Mouse (Mus musculus) MEL (cell line): ENCODE data around the gene Arid4b. TPM values are rescaled to one million over a fixed set of nuclear protein-coding genes. Genes with fewer than 3 reads are reported as not detected.
A peak's percentile ranks its signal among the peaks of the same experiment; 100 is the strongest.

Experiments
- DNase-seq: peaks from one replicate; pipeline ENCODE4 v3.0.0; 2011; ENCODE audit warnings: low read depth, low spot score
- H3K27ac ChIP-seq: 2 replicates; pipeline ENCODE4 v1.5.1; 2012; ENCODE audit warnings: low read depth, mild to moderate bottlenecking, control low read depth, low read length, moderate library complexity; ENCODE audit not compliant: control insufficient read depth
- H3K27me3 ChIP-seq, 2 experiments: fragments of 150-350 bp in 1 of 2; sonication (generic) in 1 of 2; 2 replicates each; pipeline ENCODE4 v1.6.1; 2012; ENCODE audit warnings: low read length in 2 of 2, mild to moderate bottlenecking in 2 of 2, improper control_type of control experiment in 1 of 2, moderate library complexity in 1 of 2; ENCODE audit not compliant: insufficient read depth in 2 of 2, control insufficient read depth in 1 of 2
- H3K36me3 ChIP-seq, 2 experiments: 2 replicates each; pipeline ENCODE4 v1.6.1; 2012 to 2014; ENCODE audit warnings: low read length in 2 of 2, improper control_type of control experiment in 1 of 2, inconsistent platforms in 1 of 2, mild to moderate bottlenecking in 1 of 2; ENCODE audit not compliant: insufficient read depth in 2 of 2, control insufficient read depth in 1 of 2
- H3K4me1 ChIP-seq, 2 experiments: fragments of 150-350 bp in 1 of 2; sonication (generic) in 1 of 2; 2 replicates each; pipeline ENCODE4 v1.6.1; 2012; ENCODE audit warnings: low read length in 2 of 2, improper control_type of control experiment in 1 of 2, mild to moderate bottlenecking in 1 of 2; ENCODE audit not compliant: insufficient read depth in 2 of 2, control insufficient read depth in 1 of 2
- H3K4me3 ChIP-seq, 2 experiments: fragments of 150-350 bp in 1 of 2; sonication (generic) in 1 of 2; 2 replicates each; pipeline ENCODE4 v1.5.1; 2012; ENCODE audit warnings: low read depth in 2 of 2, low read length in 2 of 2, mild to moderate bottlenecking in 2 of 2, moderate library complexity in 2 of 2, control low read depth in 1 of 2, improper control_type of control experiment in 1 of 2; ENCODE audit not compliant: control insufficient read depth in 1 of 2, insufficient read depth in 1 of 2
- H3K79me2 ChIP-seq: 2 replicates; pipeline ENCODE4 v1.6.1; 2012; ENCODE audit warnings: mild to moderate bottlenecking, low read length, moderate library complexity; ENCODE audit not compliant: control insufficient read depth, poor library complexity, insufficient read depth
- H3K9ac ChIP-seq: 2 replicates; pipeline ENCODE4 v1.6.1; 2012; ENCODE audit warnings: low read depth, mild to moderate bottlenecking, control low read depth, low read length, moderate library complexity; ENCODE audit not compliant: control insufficient read depth, poor library complexity, severe bottlenecking
- H3K9me3 ChIP-seq: fragments of 150-350 bp; sonication (generic); replicated peaks from 2 replicates; pipeline ENCODE4 v1.6.1; 2012; ENCODE audit warnings: mild to moderate bottlenecking, low read length, improper control_type of control experiment, moderate library complexity; ENCODE audit not compliant: insufficient read depth
- CHD1 ChIP-seq: IDR thresholded peaks from 2 replicates; pipeline ENCODE4 v1.6.1; 2012; ENCODE audit warnings: low read depth, mild to moderate bottlenecking, inconsistent platforms, low read length, improper control_type of control experiment
- CHD2 ChIP-seq: IDR thresholded peaks from 2 replicates; pipeline ENCODE4 v1.6.1; 2011; ENCODE audit warnings: low read length, improper control_type of control experiment
- CTCF ChIP-seq, 3 experiments: IDR thresholded peaks in 2 of 3; conservative IDR thresholded peaks in 1 of 3; 2 replicates each; pipeline ENCODE4 v1.5.1; 2011 to 2012; ENCODE audit warnings: low read length in 3 of 3, low read depth in 2 of 3, mild to moderate bottlenecking in 2 of 3, improper control_type of control experiment in 1 of 3, inconsistent platforms in 1 of 3, mixed read lengths in 1 of 3, moderate library complexity in 1 of 3; ENCODE audit not compliant: control insufficient read depth in 1 of 3, insufficient read depth in 1 of 3, poor library complexity in 1 of 3, severe bottlenecking in 1 of 3
- E2F4 ChIP-seq: IDR thresholded peaks from 2 replicates; pipeline ENCODE4 v1.6.1; 2011; ENCODE audit warnings: low read depth, low read length, improper control_type of control experiment, borderline replicate concordance
- ELF1 ChIP-seq: IDR thresholded peaks from 2 replicates; pipeline ENCODE4 v1.6.1; 2014; ENCODE audit warnings: low read depth, mild to moderate bottlenecking, inconsistent platforms, low read length, improper control_type of control experiment, moderate library complexity
- EP300 ChIP-seq, 2 experiments: IDR thresholded peaks; 2 replicates each; pipeline ENCODE4 v1.6.1; 2011; ENCODE audit warnings: improper control_type of control experiment in 2 of 2, low read length in 2 of 2, low read depth in 1 of 2, mild to moderate bottlenecking in 1 of 2
- ETS1 ChIP-seq: IDR thresholded peaks from 2 replicates; pipeline ENCODE4 v1.6.1; 2012; ENCODE audit warnings: low read depth, mild to moderate bottlenecking, inconsistent platforms, low read length, improper control_type of control experiment, moderate library complexity
- GABPA ChIP-seq: IDR thresholded peaks from 2 replicates; pipeline ENCODE4 v1.6.1; 2012; ENCODE audit warnings: low read depth, mild to moderate bottlenecking, inconsistent platforms, low read length, improper control_type of control experiment, moderate library complexity
- GATA1 ChIP-seq: IDR thresholded peaks from 2 replicates; pipeline ENCODE4 v1.6.1; 2011; ENCODE audit warnings: low read depth, low read length, improper control_type of control experiment
- JUND ChIP-seq: IDR thresholded peaks from 2 replicates; pipeline ENCODE4 v1.6.1; 2011; ENCODE audit warnings: low read depth, mild to moderate bottlenecking, improper control_type of control experiment, low read length
- KAT2A ChIP-seq: conservative IDR thresholded peaks from 2 replicates; pipeline ENCODE4 v1.6.1; 2012; ENCODE audit warnings: low read depth, low read length, improper control_type of control experiment, inconsistent platforms
- MAX ChIP-seq: IDR thresholded peaks from 2 replicates; pipeline ENCODE4 v1.6.1; 2011; ENCODE audit warnings: low read length, improper control_type of control experiment
- MYB ChIP-seq: IDR thresholded peaks from 2 replicates; pipeline ENCODE4 v1.6.1; 2011; ENCODE audit warnings: mild to moderate bottlenecking, low read depth, low read length, improper control_type of control experiment
- NELFE ChIP-seq: IDR thresholded peaks from 2 replicates; pipeline ENCODE4 v1.6.1; 2011; ENCODE audit warnings: low read depth, low read length, improper control_type of control experiment
- POLR2AphosphoS5 ChIP-seq: IDR thresholded peaks from 2 replicates; pipeline ENCODE4 v1.6.1; 2012; ENCODE audit warnings: low read depth, borderline replicate concordance, mild to moderate bottlenecking, inconsistent platforms, low read length, moderate library complexity, mixed read lengths
- RCOR1 ChIP-seq: IDR thresholded peaks from 2 replicates; pipeline ENCODE4 v1.6.1; 2012; ENCODE audit warnings: low read depth, mild to moderate bottlenecking, inconsistent platforms, low read length, improper control_type of control experiment
- TAL1 ChIP-seq: IDR thresholded peaks from 2 replicates; pipeline ENCODE4 v1.6.1; 2012; ENCODE audit warnings: mild to moderate bottlenecking, inconsistent platforms, low read length, moderate library complexity, mixed read lengths
- TBP ChIP-seq: IDR thresholded peaks from 2 replicates; pipeline ENCODE4 v1.8.0; 2011; ENCODE audit warnings: low read depth, low read length, improper control_type of control experiment
- TCF12 ChIP-seq: IDR thresholded peaks from 2 replicates; pipeline ENCODE4 v1.6.1; 2014; ENCODE audit warnings: low read depth, mild to moderate bottlenecking, inconsistent platforms, low read length, improper control_type of control experiment, moderate library complexity
- USF1 ChIP-seq: IDR thresholded peaks from 2 replicates; pipeline ENCODE4 v1.6.1; 2014; ENCODE audit warnings: low read depth, mild to moderate bottlenecking, inconsistent platforms, low read length, improper control_type of control experiment, moderate library complexity
- USF2 ChIP-seq, 2 experiments: IDR thresholded peaks; 2 replicates each; pipeline ENCODE4 v1.6.1; 2011 to 2012; ENCODE audit warnings: improper control_type of control experiment in 2 of 2, low read length in 2 of 2, borderline replicate concordance in 1 of 2, inconsistent platforms in 1 of 2, low read depth in 1 of 2, mild to moderate bottlenecking in 1 of 2; ENCODE audit not compliant: insufficient read depth in 1 of 2
- ZMIZ1 ChIP-seq: IDR thresholded peaks from 2 replicates; pipeline ENCODE4 v1.6.1; 2012; ENCODE audit warnings: low read depth, mild to moderate bottlenecking, inconsistent platforms, low read length, improper control_type of control experiment, moderate library complexity
- ZNF384 ChIP-seq: IDR thresholded peaks from 2 replicates; pipeline ENCODE4 v1.6.1; 2012; ENCODE audit warnings: low read depth, mild to moderate bottlenecking, inconsistent platforms, low read length, improper control_type of control experiment
- polyA plus RNA-seq, 2 experiments: library from polyadenylated mRNA; stranded (reverse) in 1 of 2; unstranded in 1 of 2; fragments of >175 nt in 1 of 2; fragments of >200 nt in 1 of 2; gene quantifications; 2 replicates each; pipeline versions ENCODE4 v1.2.1 to v1.2.4; 2012; ENCODE audit warnings: low replicate concordance in 2 of 2, low read depth in 1 of 2; ENCODE audit not compliant: insufficient read length in 2 of 2, insufficient read depth in 1 of 2, missing spikeins in 1 of 2
- total RNA-seq: library from RNA; depleted of rRNA; stranded (reverse); fragments of 300-350 nt; gene quantifications from 2 replicates; pipeline ENCODE4 v1.2.3, GENCODE M21; 2012

Arid4b gene
- total and polyA plus RNA-seq, 3 experiments: 8.0 to 24.8 (median 13.0) TPM

DNA sequence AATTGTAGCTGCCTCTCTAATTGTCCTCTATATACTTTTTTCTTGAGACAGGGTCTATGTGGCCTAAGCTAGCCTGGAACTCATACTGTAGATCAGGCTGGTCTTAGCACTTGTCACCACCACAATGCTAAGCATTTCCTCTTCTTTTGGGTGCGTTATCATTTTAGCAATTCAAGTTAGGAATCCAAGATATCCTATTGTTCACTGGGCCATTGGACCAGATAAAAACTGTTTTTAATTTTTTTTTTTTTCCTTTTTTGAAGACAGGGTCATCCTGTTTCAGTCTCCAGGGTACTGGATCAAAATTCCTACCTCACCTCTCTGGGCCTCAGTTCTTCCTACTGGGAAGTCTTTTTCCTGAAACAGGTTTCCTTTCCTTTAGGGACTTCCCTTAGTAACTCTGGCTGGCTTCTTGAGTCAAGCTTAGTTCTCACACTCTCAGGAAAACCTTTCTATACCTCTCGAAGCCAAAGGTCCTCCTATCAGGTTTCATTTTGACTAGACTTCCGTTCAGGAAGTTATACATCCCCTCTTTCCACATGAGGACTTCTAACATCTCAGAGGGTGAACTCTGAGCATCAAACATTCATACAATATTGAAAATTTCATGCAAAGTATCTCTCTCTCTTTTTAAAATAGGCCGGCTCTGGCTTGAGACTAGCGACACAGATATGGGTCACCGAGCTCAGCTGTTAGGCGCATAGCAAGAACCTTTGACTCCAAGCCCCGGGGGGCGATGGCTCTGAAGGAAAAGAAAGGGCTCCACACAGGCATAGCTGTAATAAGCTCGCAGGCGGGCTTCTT lies 621 bp upstream of the Arid4b start:
- TF ChIP-seq MAX (no peak; the same call in 1 of the 2 replicates), GATA1 (peak; percentile 57), KAT2A (no peak), TCF12 (peak; percentile 44; the same call in 1 of the 2 replicates), E2F4 (no peak), MYB (no peak), GABPA (no peak), ZNF384 (peak; percentile 74), EP300 (IDR thresholded peaks at IDR 0.05; ENCODE audit: low read depth in 1 of 2, low read length in 2 of 2) (peak; percentile 38 to 40; a peak in 2 of 4 replicates), CHD2 (no peak), CTCF (IDR thresholded peaks at IDR 0.05 in 2 of 3, conservative IDR thresholded peaks at IDR 0.05 in 1 of 3; ENCODE audit: control insufficient read depth in 1 of 3, insufficient read depth in 1 of 3, low read depth in 2 of 3, low read length in 3 of 3, poor library complexity in 1 of 3, severe bottlenecking in 1 of 3) (no peak), RCOR1 (peak; percentile 44; the same call in 1 of the 2 replicates), ELF1 (peak; percentile 21; the same call in 1 of the 2 replicates), ZMIZ1 (no peak), TBP (peak; percentile 38; the same call in 1 of the 2 replicates), USF2 (IDR thresholded peaks at IDR 0.05; ENCODE audit: borderline replicate concordance in 1 of 2, insufficient read depth in 1 of 2, low read depth in 1 of 2, low read length in 2 of 2) (no peak), POLR2AphosphoS5 (no peak), TAL1 (no peak), USF1 (no peak), CHD1 (peak; percentile 89), ETS1 (peak; percentile 33; the same call in 1 of the 2 replicates), JUND (no peak), NELFE (peak; percentile 33; the same call in 1 of the 2 replicates)
- DNase-seq: peak; percentile 74
- Histone ChIP-seq H3K27ac (peak overlapping the region; percentile 77), H3K4me1 (peaks cover 7 to 13% of the 10 kb centered on the region in 2 experiments), H3K4me3 (peak overlapping the region; percentile 88 to 92), H3K9ac (peak overlapping the region; percentile 88), H3K79me2 (peaks cover 39% of the 10 kb centered on the region), H3K36me3 (peaks cover 3 to 20% of the 10 kb centered on the region in 2 experiments), H3K9me3 (no peaks in the 10 kb centered on the region), H3K27me3 (no peaks in the 10 kb centered on the region)
